Comparison of ENCODE assay signal across 20 mouse cellular contexts in the genomic region with DNA sequence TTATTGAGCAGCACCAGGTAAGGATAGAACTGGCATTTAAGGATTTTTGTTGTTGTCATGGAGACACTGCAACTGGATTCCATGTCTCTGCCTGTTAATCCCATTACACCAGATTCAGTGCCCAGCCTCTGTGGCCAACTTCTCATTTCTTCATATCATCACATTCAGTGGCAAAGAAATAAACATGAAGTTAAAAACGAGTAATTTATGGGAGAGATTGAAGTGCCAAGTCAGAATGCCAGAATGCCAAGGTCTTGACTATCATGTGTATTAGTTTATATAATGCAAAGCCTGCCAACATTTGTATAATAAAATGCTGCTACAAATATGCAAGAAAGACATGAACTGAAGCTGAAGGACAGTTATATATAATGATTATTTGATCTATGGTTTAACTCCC.
"Had no signal": no experiment of that assay in that cellular context is flagged by ENCODE, and none has a peak within 500 bp of the region (broad histone marks: within the 10 kb centered on the region; RNA-seq: fewer than 3 reads in every experiment).

No protein-coding gene starts in this region.

- H3K27me3 ChIP-seq: liver, embryonic 15.5 days; megakaryocyte, embryonic 14.5 days; midbrain, embryonic 13.5 days; midbrain, embryonic 15.5 days; neural tube, embryonic 13.5 days; neural tube, embryonic 15.5 days had no signal

- H3K27ac ChIP-seq: liver, embryonic 15.5 days; macrophage; midbrain, embryonic 13.5 days; midbrain, embryonic 15.5 days; neural tube, embryonic 13.5 days; neural tube, embryonic 15.5 days had no signal

- H3K4me1 ChIP-seq: liver, embryonic 15.5 days; megakaryocyte, embryonic 14.5 days; midbrain, embryonic 13.5 days; midbrain, embryonic 15.5 days; neural tube, embryonic 13.5 days; neural tube, embryonic 15.5 days had no signal

- ATAC-seq: liver, postnatal 0 days; midbrain, embryonic 13.5 days; midbrain, embryonic 15.5 days had no signal

- H3K4me3 ChIP-seq: liver, embryonic 15.5 days; megakaryocyte, embryonic 14.5 days; midbrain, embryonic 13.5 days; midbrain, embryonic 15.5 days; myocyte; neural tube, embryonic 13.5 days; neural tube, embryonic 15.5 days had no signal

- H3K4me2 ChIP-seq: liver, embryonic 15.5 days; midbrain, embryonic 11.5 days; midbrain, embryonic 13.5 days; midbrain, embryonic 15.5 days; neural tube, embryonic 13.5 days; neural tube, embryonic 15.5 days had no signal

- H3K9ac ChIP-seq: liver, embryonic 15.5 days; liver, postnatal 0 days; midbrain, embryonic 13.5 days; midbrain, embryonic 15.5 days; neural tube, embryonic 13.5 days; neural tube, embryonic 15.5 days had no signal

- H3K9me3 ChIP-seq: liver, embryonic 15.5 days; megakaryocyte, embryonic 14.5 days; midbrain, embryonic 13.5 days; midbrain, embryonic 15.5 days; neural tube, embryonic 13.5 days; neural tube, embryonic 15.5 days had no signal

- DNase-seq: liver, postnatal 0 days; lung, adult 2 months; lung, postnatal 10 days; lung, postnatal 36 days; right cerebral cortex, adult 18-20 months; right cerebral cortex, postnatal 25 days; right cerebral cortex, postnatal 4 days; spleen, adult 18-20 months; thymus, adult 18-20 months; thymus, postnatal 14 days; thymus, postnatal 36 days had no signal

- H3K36me3 ChIP-seq: liver, embryonic 15.5 days; midbrain, embryonic 13.5 days; midbrain, embryonic 15.5 days; neural tube, embryonic 13.5 days; neural tube, embryonic 15.5 days had no signal
